Mouse (Mus musculus): ENCODE measurements around the gene Ppil2.

Gene Ppil2

GRCm38 (mm10) chr16:17110771-17111743 is at the start of gene Ppil2:
TSS of gene Ppil2 (minus strand) at chr16:17111257.
- peak; percentile 91 for DNase-seq (ENCODE audit: low read depth, low spot score)

- no peak for DNase-seq (ENCODE audit: low read depth, low spot score)
Measured at GRCm38 (mm10) chr16:17154346-17154745, 43.3 kb upstream of the Ppil2 start.

DNA sequence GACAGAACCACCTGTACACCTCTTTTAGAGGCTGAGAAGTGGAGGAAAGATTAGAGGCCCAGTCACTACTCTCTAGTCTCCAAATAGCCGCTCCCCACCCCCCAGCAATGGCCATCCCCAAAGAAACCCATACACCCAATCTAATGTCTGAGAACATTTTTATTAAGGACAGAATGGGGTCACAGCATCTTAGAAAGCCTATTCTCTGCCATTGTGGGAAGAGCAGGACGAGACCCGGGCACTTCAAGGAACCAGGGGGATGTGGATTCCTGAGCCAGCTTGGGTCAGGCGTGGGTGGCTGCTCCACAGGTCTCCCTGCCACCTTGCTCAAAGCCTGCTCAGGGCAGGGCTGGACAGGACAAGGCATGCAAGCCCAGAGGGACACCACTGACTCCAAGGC is 40.8 kb upstream of the Ppil2 start:
- no peak for DNase-seq (ENCODE audit: low read depth, low spot score)

DNA sequence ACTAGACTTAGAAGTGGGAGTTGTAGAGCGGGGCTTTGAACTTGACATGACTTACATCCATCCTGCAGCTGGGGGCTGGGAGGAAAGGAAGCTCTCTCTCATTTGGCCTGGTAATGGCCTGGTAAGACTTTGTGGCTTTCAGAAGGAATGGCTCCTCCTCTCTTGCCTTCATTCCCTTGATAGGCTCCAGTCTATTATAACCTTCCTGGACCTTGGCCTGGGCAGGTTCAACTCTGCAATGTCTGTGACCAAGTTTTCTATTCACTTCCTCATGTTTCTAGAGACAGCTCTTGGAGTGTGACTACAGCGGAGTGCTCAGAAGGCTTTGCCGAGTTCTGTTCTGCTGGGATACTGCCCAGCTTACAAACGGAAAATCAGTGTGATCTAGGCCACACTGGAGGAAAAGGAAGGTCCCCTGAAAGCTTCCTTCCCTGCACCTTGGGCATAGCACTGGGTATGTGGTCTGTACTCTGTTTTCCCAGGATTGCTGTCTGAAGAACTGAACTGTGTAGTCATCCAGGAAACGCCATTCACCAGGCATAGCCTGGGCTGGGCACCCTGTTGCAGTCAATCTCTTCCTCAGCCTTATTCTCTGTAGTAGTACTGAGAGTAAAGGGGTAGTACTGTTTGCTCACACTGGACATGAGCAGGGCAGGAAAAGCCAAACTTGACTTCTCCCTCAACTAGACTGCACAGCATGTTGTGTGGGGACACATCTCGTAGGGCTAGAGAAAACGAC is 39.6 kb upstream of the Ppil2 start:
- DNase-seq (ENCODE audit: low read depth, low spot score): no peak

DNA sequence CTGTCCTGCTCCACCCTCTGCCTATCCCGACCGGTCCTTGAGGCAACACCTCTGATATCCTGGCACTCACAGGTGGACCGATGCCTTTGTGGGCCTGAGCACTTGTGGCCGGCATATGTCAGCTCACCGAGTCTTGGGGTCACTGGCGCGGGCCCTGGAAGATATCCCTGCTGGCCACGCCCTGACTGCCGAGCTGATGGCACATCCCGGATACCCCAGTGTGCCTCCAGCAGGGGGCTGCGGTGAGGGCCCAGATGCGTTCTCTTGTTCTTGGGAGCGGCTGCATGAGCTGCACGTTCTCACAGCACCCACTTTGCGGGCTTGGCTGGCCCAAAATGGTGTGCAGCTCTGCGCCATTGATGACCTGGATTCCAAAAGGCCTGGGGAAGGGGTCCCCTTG is 37.0 kb upstream of the Ppil2 start:
- peak; percentile 82 for DNase-seq (ENCODE audit: low read depth, low spot score)

GRCm38 (mm10) chr16:17147391-17147929 is 36.4 kb upstream of the Ppil2 start:
- peak; percentile 71 for DNase-seq (ENCODE audit: low read depth, low spot score)

DNA sequence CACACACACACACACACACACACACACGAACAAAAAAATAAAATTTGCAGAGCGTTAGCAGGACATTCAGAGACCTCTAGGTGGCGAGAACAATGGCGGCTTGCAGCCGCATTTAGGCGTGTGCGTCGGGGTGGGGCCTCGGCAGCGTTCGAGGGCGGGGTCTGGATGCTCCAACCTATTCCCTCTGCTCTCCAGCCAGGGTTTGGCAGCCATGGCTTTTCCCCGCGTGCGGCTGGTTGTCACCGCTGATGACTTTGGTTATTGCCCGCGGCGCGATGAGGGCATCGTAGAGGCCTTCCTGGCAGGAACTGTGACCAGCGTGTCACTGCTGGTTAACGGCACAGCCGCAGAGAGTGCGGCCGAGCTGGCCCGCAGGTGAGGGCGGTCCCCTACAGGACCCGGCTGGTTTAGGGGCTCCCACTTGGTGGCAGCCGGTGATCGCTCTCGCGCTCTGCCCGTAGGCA is 35.7 kb upstream of the Ppil2 start, which contains the start of gene Ccdc116:
Gene Ccdc116, minus strand, starts transcription at position 458 of the 464 bp plus-strand sequence.
- peak; percentile 96 for DNase-seq (ENCODE audit: low read depth, low spot score)

GRCm38 (mm10) chr16:17144339-17144738 is 33.3 kb upstream of the Ppil2 start, which contains the start of gene Ydjc:
TSS of gene Ydjc (plus strand) at chr16:17144621.
- DNase-seq (ENCODE audit: low read depth, low spot score): peak; percentile 87

- no peak for DNase-seq (ENCODE audit: low read depth, low spot score)
Measured at GRCm38 (mm10) chr16:17137355-17137754, 26.3 kb upstream of the Ppil2 start.

DNA sequence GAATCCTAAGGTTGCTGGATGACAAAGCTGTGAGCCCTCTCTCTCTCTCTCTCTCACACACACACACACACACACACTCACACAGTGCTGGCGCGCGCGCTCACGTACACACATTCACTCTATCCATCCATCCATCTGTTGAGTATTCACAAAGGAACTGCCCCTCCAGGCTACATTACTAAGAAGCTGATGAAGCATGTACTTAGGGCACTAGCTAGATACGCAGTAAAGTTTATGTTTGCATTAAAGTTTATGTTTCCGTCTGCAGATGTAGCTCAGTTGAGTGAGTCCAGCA is 21.8 kb upstream of the Ppil2 start:
- DNase-seq (ENCODE audit: low read depth, low spot score): peak; percentile 30

DNA sequence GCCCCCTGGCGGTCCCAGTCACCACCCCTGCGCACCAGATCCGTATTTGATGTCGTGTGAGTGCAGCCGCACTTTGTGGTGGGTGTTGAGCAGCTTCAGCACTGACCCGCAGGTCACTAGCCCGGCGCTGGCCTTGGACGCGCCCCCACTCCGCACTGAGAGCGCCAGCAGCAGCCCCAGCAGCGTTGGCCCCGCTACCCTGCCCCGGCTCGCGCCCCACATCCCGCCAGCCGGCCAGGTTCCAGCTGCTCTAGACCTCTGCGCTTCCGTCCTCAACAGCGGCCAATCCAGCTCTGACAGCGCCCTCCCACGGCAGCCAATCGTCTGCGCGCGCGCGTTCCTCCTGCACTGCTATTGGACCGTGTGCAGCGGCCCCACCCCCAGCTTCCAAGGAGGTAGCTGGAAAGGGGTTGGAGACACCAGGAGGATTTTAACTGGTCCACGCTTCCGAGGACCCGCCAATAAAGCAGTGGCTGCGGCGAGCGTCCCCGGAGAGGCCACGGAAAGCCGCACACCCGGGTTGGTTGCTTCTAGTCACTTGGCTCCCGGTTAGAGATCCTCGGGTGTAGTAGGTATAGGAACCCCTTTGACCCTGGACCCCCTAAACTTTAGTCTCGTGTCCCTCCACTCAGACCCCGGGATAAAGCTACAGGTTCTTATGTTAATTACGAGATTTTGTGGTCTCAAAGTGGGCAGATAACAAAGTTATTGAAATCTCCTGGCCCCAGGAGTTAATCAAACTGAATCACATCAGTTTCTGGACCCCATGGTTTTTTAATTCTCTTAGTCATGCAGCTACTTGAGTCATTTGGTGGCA is 21.2 kb upstream of the Ppil2 start, which contains the start of gene Sdf2l1:
Gene Sdf2l1, minus strand, starts transcription at position 295 of the 817 bp plus-strand sequence.
- peak; percentile 99 for DNase-seq (ENCODE audit: low read depth, low spot score)

GRCm38 (mm10) chr16:17131191-17132088 is 20.4 kb upstream of the Ppil2 start:
- DNase-seq (ENCODE audit: low read depth, low spot score): peak; percentile 56

GRCm38 (mm10) chr16:17127292-17127691 is 16.2 kb upstream of the Ppil2 start:
- DNase-seq (ENCODE audit: low read depth, low spot score): peak; percentile 84

DNA sequence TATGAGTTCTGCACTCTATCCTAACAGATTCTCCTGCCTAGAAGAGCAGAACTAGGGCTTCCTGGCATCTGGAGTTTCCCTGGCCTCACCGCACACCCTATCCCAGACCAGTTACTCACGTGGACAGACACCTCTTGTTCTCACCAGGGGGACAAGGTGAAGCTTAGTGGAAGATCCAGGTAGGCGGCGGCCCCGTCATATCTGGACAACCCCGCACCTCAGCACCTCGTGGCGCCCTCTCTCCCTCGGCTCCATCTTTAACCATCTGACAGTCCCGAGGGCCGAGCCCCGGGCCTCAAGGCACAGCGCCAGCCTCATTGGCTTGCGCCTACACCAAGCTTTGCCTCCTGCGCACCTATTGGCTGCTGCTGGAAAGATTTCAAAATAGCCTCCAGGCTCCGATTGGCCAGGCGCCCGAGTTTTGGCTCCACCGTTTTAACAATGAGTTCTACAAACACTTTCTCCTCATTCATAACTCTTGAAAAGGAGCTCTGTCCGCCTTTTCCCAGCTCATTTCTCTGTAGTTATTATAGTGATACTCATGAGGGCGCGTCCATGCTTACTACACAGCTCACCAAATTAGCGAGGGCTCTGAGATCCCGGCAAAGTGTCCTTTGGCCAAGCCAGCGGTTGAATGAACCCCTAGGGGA is 13.9 kb upstream of the Ppil2 start, which contains the start of gene 2610318N02Rik:
Gene 2610318N02Rik, minus strand, starts transcription at position 297 of the 650 bp plus-strand sequence.
- peak; percentile 93 for DNase-seq (ENCODE audit: low read depth, low spot score)

- DNase-seq (ENCODE audit: low read depth, low spot score): peak; percentile 72
Measured at GRCm38 (mm10) chr16:17124119-17124870, 13.2 kb upstream of the Ppil2 start.

- DNase-seq (ENCODE audit: low read depth, low spot score): peak; percentile 84
Measured at GRCm38 (mm10) chr16:17121569-17121968, 10.5 kb upstream of the Ppil2 start.

DNA sequence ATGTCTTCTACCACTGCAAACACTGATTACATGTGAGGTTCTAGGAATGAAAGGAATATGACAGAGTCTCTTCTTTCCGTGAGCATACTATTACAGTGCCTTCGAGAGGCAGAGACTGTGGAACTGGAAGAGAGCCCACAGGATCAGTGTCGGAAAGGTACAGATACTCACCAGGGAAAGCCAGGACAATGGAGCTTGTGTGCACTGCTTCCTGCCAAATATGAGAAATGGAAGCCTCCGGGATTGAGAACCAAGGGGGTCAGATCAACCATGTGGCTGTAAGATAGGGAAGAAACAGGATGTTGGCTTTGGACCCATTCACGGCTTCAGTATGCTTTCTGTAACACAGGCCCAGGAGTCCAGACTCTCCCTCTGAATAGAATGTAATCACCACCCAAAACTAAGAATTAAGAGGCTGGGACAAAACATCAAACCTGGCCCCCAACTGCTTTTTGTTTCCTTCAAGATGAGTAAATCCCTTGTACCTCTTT is 6.3 kb upstream of the Ppil2 start:
- DNase-seq (ENCODE audit: low read depth, low spot score): no peak

DNA sequence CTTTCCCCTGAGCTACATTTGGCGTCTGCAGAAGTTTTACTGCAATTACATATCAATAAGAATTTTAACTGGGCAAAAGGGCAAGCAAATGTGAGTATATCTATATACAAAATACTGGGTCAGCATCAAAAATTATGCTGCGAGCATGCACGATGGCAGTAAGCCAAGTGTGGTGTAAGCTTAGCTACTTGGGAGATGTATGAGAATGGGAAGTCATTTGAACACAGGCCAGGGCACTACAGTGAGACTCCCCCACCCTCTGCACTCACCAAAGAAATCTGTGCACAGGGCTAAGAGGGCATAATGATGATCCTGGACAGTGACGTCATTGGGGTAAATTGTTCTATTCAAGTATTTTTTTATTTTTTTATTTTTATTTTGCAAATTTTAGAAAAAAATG is 6.5 kb downstream of the Ppil2 start:
- DNase-seq (ENCODE audit: low read depth, low spot score): no peak

All from R1 (cell line).